Mouse (Mus musculus) MEL (cell line): Measurements from ENCODE around the gene Mfap4. TPM values are rescaled to one million over a fixed set of nuclear protein-coding genes. Genes with fewer than 3 reads are reported as not detected.

ENCODE experiments used
- DNase-seq: peaks from one replicate; pipeline ENCODE4 v3.0.0; 2011; ENCODE audit warnings: low read depth, low spot score
- H3K27ac ChIP-seq: 2 replicates; pipeline ENCODE4 v1.5.1; 2012; ENCODE audit warnings: low read depth, mild to moderate bottlenecking, control low read depth, low read length, moderate library complexity; ENCODE audit not compliant: control insufficient read depth
- H3K27me3 ChIP-seq, 2 experiments: fragments of 150-350 bp in 1 of 2; sonication (generic) in 1 of 2; 2 replicates each; pipeline ENCODE4 v1.6.1; 2012; ENCODE audit warnings: low read length in 2 of 2, mild to moderate bottlenecking in 2 of 2, improper control_type of control experiment in 1 of 2, moderate library complexity in 1 of 2; ENCODE audit not compliant: insufficient read depth in 2 of 2, control insufficient read depth in 1 of 2
- H3K36me3 ChIP-seq, 2 experiments: 2 replicates each; pipeline ENCODE4 v1.6.1; 2012 to 2014; ENCODE audit warnings: low read length in 2 of 2, improper control_type of control experiment in 1 of 2, inconsistent platforms in 1 of 2, mild to moderate bottlenecking in 1 of 2; ENCODE audit not compliant: insufficient read depth in 2 of 2, control insufficient read depth in 1 of 2
- H3K4me1 ChIP-seq, 2 experiments: fragments of 150-350 bp in 1 of 2; sonication (generic) in 1 of 2; 2 replicates each; pipeline ENCODE4 v1.6.1; 2012; ENCODE audit warnings: low read length in 2 of 2, improper control_type of control experiment in 1 of 2, mild to moderate bottlenecking in 1 of 2; ENCODE audit not compliant: insufficient read depth in 2 of 2, control insufficient read depth in 1 of 2
- H3K4me3 ChIP-seq, 2 experiments: fragments of 150-350 bp in 1 of 2; sonication (generic) in 1 of 2; 2 replicates each; pipeline ENCODE4 v1.5.1; 2012; ENCODE audit warnings: low read depth in 2 of 2, low read length in 2 of 2, mild to moderate bottlenecking in 2 of 2, moderate library complexity in 2 of 2, control low read depth in 1 of 2, improper control_type of control experiment in 1 of 2; ENCODE audit not compliant: control insufficient read depth in 1 of 2, insufficient read depth in 1 of 2
- H3K79me2 ChIP-seq: 2 replicates; pipeline ENCODE4 v1.6.1; 2012; ENCODE audit warnings: mild to moderate bottlenecking, low read length, moderate library complexity; ENCODE audit not compliant: control insufficient read depth, poor library complexity, insufficient read depth
- H3K9ac ChIP-seq: 2 replicates; pipeline ENCODE4 v1.6.1; 2012; ENCODE audit warnings: low read depth, mild to moderate bottlenecking, control low read depth, low read length, moderate library complexity; ENCODE audit not compliant: control insufficient read depth, poor library complexity, severe bottlenecking
- H3K9me3 ChIP-seq: fragments of 150-350 bp; sonication (generic); replicated peaks from 2 replicates; pipeline ENCODE4 v1.6.1; 2012; ENCODE audit warnings: mild to moderate bottlenecking, low read length, improper control_type of control experiment, moderate library complexity; ENCODE audit not compliant: insufficient read depth
- CHD1 ChIP-seq: IDR thresholded peaks from 2 replicates; pipeline ENCODE4 v1.6.1; 2012; ENCODE audit warnings: low read depth, mild to moderate bottlenecking, inconsistent platforms, low read length, improper control_type of control experiment
- CHD2 ChIP-seq: IDR thresholded peaks from 2 replicates; pipeline ENCODE4 v1.6.1; 2011; ENCODE audit warnings: low read length, improper control_type of control experiment
- CTCF ChIP-seq, 3 experiments: IDR thresholded peaks in 2 of 3; conservative IDR thresholded peaks in 1 of 3; 2 replicates each; pipeline ENCODE4 v1.5.1; 2011 to 2012; ENCODE audit warnings: low read length in 3 of 3, low read depth in 2 of 3, mild to moderate bottlenecking in 2 of 3, improper control_type of control experiment in 1 of 3, inconsistent platforms in 1 of 3, mixed read lengths in 1 of 3, moderate library complexity in 1 of 3; ENCODE audit not compliant: control insufficient read depth in 1 of 3, insufficient read depth in 1 of 3, poor library complexity in 1 of 3, severe bottlenecking in 1 of 3
- E2F4 ChIP-seq: IDR thresholded peaks from 2 replicates; pipeline ENCODE4 v1.6.1; 2011; ENCODE audit warnings: low read depth, low read length, improper control_type of control experiment, borderline replicate concordance
- ELF1 ChIP-seq: IDR thresholded peaks from 2 replicates; pipeline ENCODE4 v1.6.1; 2014; ENCODE audit warnings: low read depth, mild to moderate bottlenecking, inconsistent platforms, low read length, improper control_type of control experiment, moderate library complexity
- EP300 ChIP-seq, 2 experiments: IDR thresholded peaks; 2 replicates each; pipeline ENCODE4 v1.6.1; 2011; ENCODE audit warnings: improper control_type of control experiment in 2 of 2, low read length in 2 of 2, low read depth in 1 of 2, mild to moderate bottlenecking in 1 of 2
- GABPA ChIP-seq: IDR thresholded peaks from 2 replicates; pipeline ENCODE4 v1.6.1; 2012; ENCODE audit warnings: low read depth, mild to moderate bottlenecking, inconsistent platforms, low read length, improper control_type of control experiment, moderate library complexity
- HCFC1 ChIP-seq: IDR thresholded peaks from 2 replicates; pipeline ENCODE4 v1.6.1; 2012; ENCODE audit warnings: low read depth, mild to moderate bottlenecking, inconsistent platforms, low read length, improper control_type of control experiment, moderate library complexity
- MAFK ChIP-seq: IDR thresholded peaks from 2 replicates; pipeline ENCODE4 v1.6.1; 2011; ENCODE audit warnings: low read depth, mild to moderate bottlenecking, low read length, improper control_type of control experiment, borderline replicate concordance
- MAX ChIP-seq: IDR thresholded peaks from 2 replicates; pipeline ENCODE4 v1.6.1; 2011; ENCODE audit warnings: low read length, improper control_type of control experiment
- MAZ ChIP-seq: IDR thresholded peaks from 2 replicates; pipeline ENCODE4 v1.6.1; 2012; ENCODE audit warnings: low read depth, mild to moderate bottlenecking, inconsistent platforms, low read length, improper control_type of control experiment
- MYB ChIP-seq: IDR thresholded peaks from 2 replicates; pipeline ENCODE4 v1.6.1; 2011; ENCODE audit warnings: mild to moderate bottlenecking, low read depth, low read length, improper control_type of control experiment
- MYC ChIP-seq: IDR thresholded peaks from 2 replicates; pipeline ENCODE4 v1.6.1; 2011; ENCODE audit warnings: low read depth, mild to moderate bottlenecking, low read length, improper control_type of control experiment, moderate library complexity
- POLR2A ChIP-seq, 2 experiments: IDR thresholded peaks; 2 replicates each; pipeline ENCODE4 v1.6.1; 2011 to 2012; ENCODE audit warnings: low read length in 2 of 2, mild to moderate bottlenecking in 2 of 2, control low read depth in 1 of 2, improper control_type of control experiment in 1 of 2, low read depth in 1 of 2, moderate library complexity in 1 of 2; ENCODE audit not compliant: control insufficient read depth in 1 of 2, insufficient read depth in 1 of 2, poor library complexity in 1 of 2
- POLR2AphosphoS2 ChIP-seq: IDR thresholded peaks from 2 replicates; pipeline ENCODE4 v1.6.1; 2011; ENCODE audit warnings: low read length, improper control_type of control experiment
- POLR2AphosphoS5 ChIP-seq: IDR thresholded peaks from 2 replicates; pipeline ENCODE4 v1.6.1; 2012; ENCODE audit warnings: low read depth, borderline replicate concordance, mild to moderate bottlenecking, inconsistent platforms, low read length, moderate library complexity, mixed read lengths
- RAD21 ChIP-seq: IDR thresholded peaks from 2 replicates; pipeline ENCODE4 v1.6.1; 2011; ENCODE audit warnings: mild to moderate bottlenecking, low read depth, low read length, improper control_type of control experiment
- RCOR1 ChIP-seq: IDR thresholded peaks from 2 replicates; pipeline ENCODE4 v1.6.1; 2012; ENCODE audit warnings: low read depth, mild to moderate bottlenecking, inconsistent platforms, low read length, improper control_type of control experiment
- SMC3 ChIP-seq: IDR thresholded peaks from 2 replicates; pipeline ENCODE4 v1.6.1; 2011; ENCODE audit warnings: low read depth, low read length, improper control_type of control experiment
- USF1 ChIP-seq: IDR thresholded peaks from 2 replicates; pipeline ENCODE4 v1.6.1; 2014; ENCODE audit warnings: low read depth, mild to moderate bottlenecking, inconsistent platforms, low read length, improper control_type of control experiment, moderate library complexity
- USF2 ChIP-seq, 2 experiments: IDR thresholded peaks; 2 replicates each; pipeline ENCODE4 v1.6.1; 2011 to 2012; ENCODE audit warnings: improper control_type of control experiment in 2 of 2, low read length in 2 of 2, borderline replicate concordance in 1 of 2, inconsistent platforms in 1 of 2, low read depth in 1 of 2, mild to moderate bottlenecking in 1 of 2; ENCODE audit not compliant: insufficient read depth in 1 of 2
- ZC3H11A ChIP-seq: IDR thresholded peaks from 2 replicates; pipeline ENCODE4 v1.6.1; 2012; ENCODE audit warnings: low read depth, mild to moderate bottlenecking, inconsistent platforms, low read length, improper control_type of control experiment
- ZKSCAN1 ChIP-seq: IDR thresholded peaks from 2 replicates; pipeline ENCODE4 v1.6.1; 2012; ENCODE audit warnings: low read depth, mild to moderate bottlenecking, inconsistent platforms, low read length, improper control_type of control experiment, moderate library complexity
- ZMIZ1 ChIP-seq: IDR thresholded peaks from 2 replicates; pipeline ENCODE4 v1.6.1; 2012; ENCODE audit warnings: low read depth, mild to moderate bottlenecking, inconsistent platforms, low read length, improper control_type of control experiment, moderate library complexity
- ZNF384 ChIP-seq: IDR thresholded peaks from 2 replicates; pipeline ENCODE4 v1.6.1; 2012; ENCODE audit warnings: low read depth, mild to moderate bottlenecking, inconsistent platforms, low read length, improper control_type of control experiment
- polyA plus RNA-seq, 2 experiments: library from polyadenylated mRNA; stranded (reverse) in 1 of 2; unstranded in 1 of 2; fragments of >175 nt in 1 of 2; fragments of >200 nt in 1 of 2; gene quantifications; 2 replicates each; pipeline versions ENCODE4 v1.2.1 to v1.2.4; 2012; ENCODE audit warnings: low replicate concordance in 2 of 2, low read depth in 1 of 2; ENCODE audit not compliant: insufficient read length in 2 of 2, insufficient read depth in 1 of 2, missing spikeins in 1 of 2
- total RNA-seq: library from RNA; depleted of rRNA; stranded (reverse); fragments of 300-350 nt; gene quantifications from 2 replicates; pipeline ENCODE4 v1.2.3, GENCODE M21; 2012; rRNA removed

Mfap4 gene
- total RNA-seq = not detected in 2 replicates
- polyA plus RNA-seq = not detected

DNA sequence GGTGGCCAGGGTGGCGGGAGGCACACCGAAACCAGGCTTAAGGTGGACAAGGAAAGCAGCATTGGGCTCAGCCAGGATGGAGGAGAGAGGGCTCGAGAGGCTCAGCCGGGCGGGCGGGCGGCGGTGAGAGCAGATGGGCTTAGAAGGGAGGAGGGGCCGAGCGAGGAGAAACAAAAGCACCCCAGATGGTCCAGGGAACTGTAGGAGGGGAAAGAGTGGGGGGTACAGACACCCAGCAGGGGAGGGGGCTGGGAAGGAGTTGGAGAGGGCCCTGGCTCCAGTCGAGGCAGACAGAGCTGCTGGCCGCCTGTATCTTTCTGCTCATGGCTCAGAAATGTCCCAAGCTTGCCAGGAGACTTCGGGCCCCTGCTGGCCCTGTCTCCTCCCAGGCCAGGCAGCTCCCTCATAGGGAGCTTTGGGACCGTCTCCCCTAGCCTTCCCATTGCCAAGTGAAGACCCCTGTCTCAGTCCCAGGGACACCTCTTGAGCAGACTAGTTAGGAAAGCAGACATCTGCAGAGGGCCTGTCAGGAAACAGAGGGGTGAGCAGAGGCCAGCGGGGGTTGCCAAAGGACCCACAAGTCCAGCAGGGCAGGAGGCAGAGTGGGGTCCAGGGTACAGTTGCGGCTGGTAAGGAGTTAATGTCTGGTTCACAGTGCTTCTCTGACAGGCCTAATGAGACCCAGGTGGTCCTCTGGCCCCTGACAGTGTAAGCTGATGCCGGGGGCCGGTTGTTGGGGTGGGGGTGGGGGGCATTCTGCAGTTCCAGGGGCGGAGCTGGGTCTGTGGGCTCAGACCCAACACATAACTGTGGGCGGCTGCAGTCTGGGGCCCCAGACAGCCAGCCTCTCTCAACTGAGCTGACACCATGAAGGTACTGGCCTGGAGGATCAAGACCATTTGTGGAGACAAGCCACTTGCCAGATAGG lies at the start of gene Mfap4:
Gene Mfap4, plus strand, starts transcription at position 819 of the 928 bp plus-strand sequence.
- H3K27me3 ChIP-seq = no peaks in the 10 kb centered on the region; a peak in 1 of 4 replicates

DNA sequence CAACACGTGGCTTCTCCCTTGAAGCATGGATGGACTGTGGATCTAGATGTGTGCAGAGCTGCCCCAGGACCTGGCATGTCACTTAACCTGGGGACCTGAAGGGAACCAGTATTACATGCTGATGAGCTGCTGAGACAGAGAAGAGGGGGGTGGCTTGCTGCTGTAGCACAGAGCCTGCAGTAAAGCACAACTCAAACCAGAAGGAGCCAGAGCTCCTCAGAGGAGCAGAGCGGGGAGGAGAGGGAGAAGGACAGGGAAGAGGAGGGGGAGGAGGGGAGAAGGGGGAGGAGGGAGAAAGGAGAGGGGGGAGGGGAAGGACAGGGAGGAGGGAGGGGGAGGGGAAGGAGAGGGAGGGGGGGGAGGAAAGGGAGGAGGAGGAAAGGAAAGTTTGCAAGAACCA lies 48.9 kb upstream of the Mfap4 start:
- Histone ChIP-seq H3K27ac (no peak overlapping the region), H3K4me3 (no peak overlapping the region), H3K9ac (no peak overlapping the region)
- no peak for TF ChIP-seq MAX
- TF ChIP-seq E2F4 = no peak
- no peak for TF ChIP-seq GABPA
- TF ChIP-seq EP300 (IDR thresholded peaks at IDR 0.05; ENCODE audit: low read depth in 1 of 2, low read length in 2 of 2) = no peak
- TF ChIP-seq CTCF (IDR thresholded peaks at IDR 0.05 in 2 of 3, conservative IDR thresholded peaks at IDR 0.05 in 1 of 3; ENCODE audit: control insufficient read depth in 1 of 3, insufficient read depth in 1 of 3, low read depth in 2 of 3, low read length in 3 of 3, poor library complexity in 1 of 3, severe bottlenecking in 1 of 3) = no peak
- no peak for TF ChIP-seq CHD2
- no peak for TF ChIP-seq CHD1
- TF ChIP-seq USF2 (IDR thresholded peaks at IDR 0.05; ENCODE audit: borderline replicate concordance in 1 of 2, insufficient read depth in 1 of 2, low read depth in 1 of 2, low read length in 2 of 2) = no peak
- no peak for TF ChIP-seq ELF1
- TF ChIP-seq POLR2AphosphoS5 = no peak
- no peak for TF ChIP-seq POLR2A (IDR thresholded peaks at IDR 0.05; ENCODE audit: control insufficient read depth in 1 of 2, insufficient read depth in 1 of 2, low read depth in 1 of 2, low read length in 2 of 2, poor library complexity in 1 of 2)
- no peak for TF ChIP-seq HCFC1
- TF ChIP-seq MAFK = no peak
- TF ChIP-seq MAZ = no peak
- no peak for TF ChIP-seq POLR2AphosphoS2
- TF ChIP-seq RAD21 = no peak
- no peak for TF ChIP-seq ZNF384
- no peak for TF ChIP-seq USF1
- TF ChIP-seq, all 39 proteins: peak for 0
- Histone ChIP-seq H3K79me2 (no peaks in the 10 kb centered on the region), H3K4me1 (peaks cover 0 to 3% of the 10 kb centered on the region in 2 experiments; a peak in 2 of 4 replicates), H3K27me3 (peaks cover 17 to 24% of the 10 kb centered on the region in 2 experiments), H3K36me3 (no peaks in the 10 kb centered on the region), H3K9me3 (no peaks in the 10 kb centered on the region)
- DNase-seq = no peak

More for the DNA sequence above, at the start of gene Mfap4:
- Histone ChIP-seq H3K36me3 (no peaks in the 10 kb centered on the region), H3K4me1 (0 out of 4 replicates have a peak, but pooled peaks cover 0 to 5% of the 10 kb centered on the region in 2 experiments), H3K4me3 (no peak within 1 kb of the TSS), H3K9me3 (no peaks in the 10 kb centered on the region), H3K9ac (no peak within 1 kb of the TSS)
- no peak for TF ChIP-seq RCOR1
- no peak for TF ChIP-seq ZMIZ1
- no peak for TF ChIP-seq SMC3
- TF ChIP-seq RAD21 = no peak
- no peak for TF ChIP-seq CTCF (IDR thresholded peaks at IDR 0.05 in 2 of 3, conservative IDR thresholded peaks at IDR 0.05 in 1 of 3; ENCODE audit: control insufficient read depth in 1 of 3, insufficient read depth in 1 of 3, low read depth in 2 of 3, low read length in 3 of 3, poor library complexity in 1 of 3, severe bottlenecking in 1 of 3)
- no peak for TF ChIP-seq ZC3H11A
- no peak for TF ChIP-seq ZKSCAN1
- TF ChIP-seq MAFK = no peak
- no peak for TF ChIP-seq MYB
- TF ChIP-seq E2F4 = no peak
- no peak for TF ChIP-seq GABPA
- TF ChIP-seq ELF1 = no peak
- no peak for TF ChIP-seq EP300 (IDR thresholded peaks at IDR 0.05; ENCODE audit: low read depth in 1 of 2, low read length in 2 of 2)
- no peak for TF ChIP-seq MYC
- TF ChIP-seq, all 39 proteins: peak for 0
- no peak for DNase-seq
- no peak within 1 kb of the TSS for H3K27ac ChIP-seq
- no peaks in the 10 kb centered on the region for H3K79me2 ChIP-seq
